Mouse (Mus musculus): ENCODE data around the gene Ubtd2.

- TF ChIP-seq CTCF (conservative IDR thresholded peaks at IDR 0.05; ENCODE audit: low read length) = no peak
- no peak for TF ChIP-seq NANOG (IDR thresholded peaks at IDR 0.05; ENCODE audit: borderline replicate concordance, low read length)
Measured at GRCm38 (mm10) chr11:32547391-32547947, 92.3 kb downstream of the Ubtd2 start.
